Mouse (Mus musculus) heart, postnatal 0 days (tissue): ENCODE data around the gene Gm7534.

Experiments
- CTCF ChIP-seq: IDR thresholded peaks from 2 replicates; pipeline ENCODE4 v1.5.1; 2016; ENCODE audit warnings: antibody characterized with exemption, control low read depth, low read depth
- EP300 ChIP-seq: IDR thresholded peaks from 2 replicates; pipeline ENCODE4 v1.6.1; 2016; ENCODE audit warnings: antibody characterized with exemption, low read depth

DNA sequence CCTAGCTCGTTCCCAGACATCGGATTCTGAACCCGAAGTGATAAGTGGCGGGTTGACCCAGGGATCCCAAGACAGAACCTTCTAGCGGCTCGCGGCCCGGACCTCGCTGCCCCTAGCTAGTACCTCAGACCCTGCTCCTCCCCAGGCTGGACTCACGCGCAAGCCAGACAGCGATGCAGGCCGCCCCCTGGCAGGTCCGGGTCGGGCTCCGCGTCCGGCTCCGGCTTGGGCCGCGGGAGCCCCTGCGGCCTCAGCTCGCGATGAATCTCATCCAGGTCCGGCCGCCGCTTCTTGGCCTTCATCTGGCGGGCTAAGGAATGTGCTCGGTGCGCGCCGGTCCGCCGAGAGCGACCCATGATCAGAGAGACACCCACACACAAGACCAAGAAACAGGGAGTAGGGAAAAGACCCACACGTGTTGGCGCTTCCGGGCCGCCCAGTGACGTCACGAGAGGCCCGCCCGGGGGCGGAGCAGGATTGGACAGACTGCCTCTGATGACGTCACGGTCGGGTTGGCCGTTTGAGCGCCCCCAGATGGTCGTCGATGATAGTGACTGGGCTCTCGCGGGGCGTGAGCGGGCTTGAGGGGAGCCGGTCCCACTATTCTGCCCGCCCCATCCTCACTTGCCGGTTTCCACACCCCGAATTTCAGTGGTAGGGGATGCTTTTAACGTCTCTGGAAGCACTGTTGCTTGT, 42.5 kb upstream of the Gm7534 start, which contains the start of gene Zfp593:
- TF ChIP-seq EP300 (no peak), CTCF (peak; percentile 58)
